Mouse (Mus musculus) lung, adult 18-20 months (tissue): Measurements from ENCODE around the gene Gm8362.
"Not testable (repeated sequence)": the region's sequence is repeated elsewhere in the genome, so short reads cannot be mapped to it uniquely, and the experiment has no call there.

ENCODE experiments used
- DNase-seq, 2 experiments: peaks; one replicate each; pipeline ENCODE4 v3.0.0; 2022; ENCODE audit warnings: mixed read lengths in 2 of 2

Gm8362 gene

DNA sequence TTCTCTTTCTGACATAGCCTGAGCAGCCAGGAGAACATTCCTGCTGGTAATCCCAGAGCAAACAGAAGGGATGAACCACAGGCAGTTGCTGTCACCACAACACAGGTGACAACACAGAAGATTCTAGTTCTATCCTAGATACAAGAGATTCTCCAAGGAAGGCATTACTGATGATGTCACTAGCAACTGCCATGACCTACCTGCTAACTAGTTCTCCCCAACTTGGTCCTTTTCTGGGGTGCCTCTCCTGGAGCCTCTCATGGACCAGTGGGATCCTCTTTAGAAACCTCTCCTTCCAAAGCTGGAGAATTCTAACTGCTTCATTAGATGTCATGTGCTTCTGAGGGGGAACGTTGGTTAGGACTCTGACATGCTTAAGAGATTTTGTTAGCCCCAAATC is at the start of gene Gm8362:
Gene Gm8362 (minus strand): TSS at position 101 of the 400 bp plus-strand sequence.
- not testable (repeated sequence) for DNase-seq

DNA sequence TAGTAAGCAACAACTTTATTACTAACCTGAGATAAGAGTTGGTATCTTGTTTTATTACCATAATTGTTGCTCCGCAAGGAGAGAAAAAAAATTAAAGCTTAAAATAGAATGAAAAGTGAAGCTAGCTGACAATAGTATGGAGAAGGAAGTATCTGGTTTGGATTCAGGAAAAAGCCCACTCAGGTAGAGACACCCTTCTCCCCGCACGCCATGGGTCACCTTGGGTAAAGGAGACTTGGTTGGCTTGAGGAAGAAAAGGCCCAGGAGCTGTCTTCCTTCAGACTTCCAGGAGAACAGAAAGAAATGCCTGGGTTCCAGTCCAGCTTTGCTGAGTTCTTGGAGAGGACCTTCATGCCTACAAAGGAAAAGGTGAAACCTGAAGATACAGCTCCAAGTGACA is 49.1 kb upstream of the Gm8362 start:
- DNase-seq, result not testable (repeated sequence)

DNA sequence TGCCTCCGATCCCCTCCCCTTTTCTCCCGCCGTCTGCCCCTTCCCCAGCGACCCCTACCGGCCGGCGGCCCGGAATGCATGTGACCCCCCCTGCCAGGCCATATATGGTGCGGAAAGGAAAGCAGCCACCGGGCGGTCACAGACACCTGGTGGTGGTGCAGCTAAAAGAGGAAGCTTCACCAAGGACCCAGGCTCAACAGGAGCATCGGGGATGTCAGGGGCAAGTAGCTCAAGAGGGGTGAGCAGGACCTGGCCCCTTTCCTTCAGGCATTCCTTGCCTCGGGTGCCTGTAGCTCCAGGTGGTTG is 17.0 kb downstream of the Gm8362 start:
- DNase-seq, result not testable (repeated sequence)

DNA sequence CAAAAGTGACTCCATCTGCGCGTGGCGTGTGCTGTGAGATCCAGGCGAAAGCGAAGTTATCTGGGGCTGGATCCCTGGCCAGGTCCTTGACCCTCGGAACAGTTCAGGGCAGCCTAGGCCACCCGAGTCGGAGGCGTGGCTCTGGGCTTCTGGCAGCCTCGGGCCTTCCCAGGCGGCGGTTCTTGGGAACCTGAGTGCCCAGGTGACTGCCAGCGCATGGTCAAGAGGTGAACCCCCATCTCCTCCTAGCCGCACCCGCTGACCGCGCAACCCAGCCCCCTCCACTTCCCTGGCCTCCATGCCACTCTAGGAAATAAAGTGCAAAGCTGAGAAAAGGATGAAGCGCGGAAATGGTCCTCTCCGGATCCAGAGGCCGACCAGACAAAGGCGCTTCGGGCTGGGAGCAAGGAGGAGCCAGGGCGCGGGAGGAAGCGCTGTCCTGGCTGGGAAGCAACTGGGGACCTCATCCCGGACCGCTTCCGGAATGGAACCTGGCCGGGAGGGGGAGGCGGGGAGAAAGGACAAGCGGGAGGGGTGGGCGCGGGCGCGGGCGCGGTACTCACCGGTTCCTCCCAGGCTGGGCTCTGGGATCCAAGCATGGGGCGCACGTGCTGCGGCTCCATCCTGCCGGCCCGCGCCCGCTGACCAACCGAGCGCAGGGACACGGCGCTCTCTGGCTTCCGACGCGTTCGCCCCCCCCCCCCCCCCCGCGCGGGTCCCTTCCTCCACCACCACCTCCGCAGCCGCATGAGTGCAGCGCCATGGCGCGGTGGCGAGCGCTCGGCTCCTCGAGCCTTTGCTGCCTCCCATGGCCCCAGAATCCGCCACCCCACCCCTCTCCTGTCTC is 17.6 kb downstream of the Gm8362 start:
- peak; percentile 9 to 26 for DNase-seq

DNA sequence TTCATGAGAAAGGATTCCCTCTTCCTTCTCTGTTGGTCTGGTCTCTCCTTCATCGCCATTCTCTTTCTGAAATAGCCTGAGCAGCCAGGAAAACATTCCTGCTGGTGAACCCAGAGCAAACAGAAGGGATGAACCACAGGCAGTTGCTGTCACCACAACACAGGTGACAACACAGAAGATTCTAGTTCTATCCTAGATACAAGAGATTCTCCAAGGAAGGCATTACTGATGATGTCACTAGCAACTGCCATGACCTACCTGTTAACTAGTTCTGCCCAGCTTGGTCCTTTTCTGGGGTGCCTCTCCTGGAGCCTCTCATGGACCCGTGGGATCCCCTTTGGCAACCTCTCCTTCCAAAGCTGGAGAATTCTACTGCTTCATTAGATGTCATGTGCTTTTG is 32.0 kb downstream of the Gm8362 start, which contains the start of gene Gm3636:
Gene Gm3636 (minus strand): TSS at position 101 of the 400 bp plus-strand sequence.
- DNase-seq, result not testable (repeated sequence)

DNA sequence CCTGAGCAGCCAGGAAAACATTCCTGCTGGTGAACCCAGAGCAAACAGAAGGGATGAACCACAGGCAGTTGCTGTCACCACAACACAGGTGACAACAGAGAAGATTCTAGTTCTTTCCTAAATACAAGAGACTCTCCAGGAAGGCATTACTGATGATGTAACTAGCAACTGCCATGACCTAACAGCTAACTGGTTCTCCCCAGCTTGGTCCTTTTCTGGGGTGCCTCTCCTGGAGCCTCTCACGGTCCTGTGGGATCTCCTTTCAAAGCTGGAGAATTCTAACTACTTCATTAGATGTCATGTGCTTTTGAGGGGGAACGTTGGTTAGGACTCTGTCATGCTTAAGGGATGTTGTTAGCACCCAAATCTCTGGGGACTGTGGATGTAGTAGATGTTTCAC is 54.1 kb downstream of the Gm8362 start, which contains the start of gene Gm8050:
Gene Gm8050 (minus strand): TSS at position 101 of the 400 bp plus-strand sequence.
- not testable (repeated sequence) for DNase-seq
